Mouse (Mus musculus): ENCODE results near the gene Gm45208.
"Not testable (repeated sequence)": the region's sequence is repeated elsewhere in the genome, so short reads cannot be mapped to it uniquely, and the experiment has no call there.

The Gm45208 gene

DNA sequence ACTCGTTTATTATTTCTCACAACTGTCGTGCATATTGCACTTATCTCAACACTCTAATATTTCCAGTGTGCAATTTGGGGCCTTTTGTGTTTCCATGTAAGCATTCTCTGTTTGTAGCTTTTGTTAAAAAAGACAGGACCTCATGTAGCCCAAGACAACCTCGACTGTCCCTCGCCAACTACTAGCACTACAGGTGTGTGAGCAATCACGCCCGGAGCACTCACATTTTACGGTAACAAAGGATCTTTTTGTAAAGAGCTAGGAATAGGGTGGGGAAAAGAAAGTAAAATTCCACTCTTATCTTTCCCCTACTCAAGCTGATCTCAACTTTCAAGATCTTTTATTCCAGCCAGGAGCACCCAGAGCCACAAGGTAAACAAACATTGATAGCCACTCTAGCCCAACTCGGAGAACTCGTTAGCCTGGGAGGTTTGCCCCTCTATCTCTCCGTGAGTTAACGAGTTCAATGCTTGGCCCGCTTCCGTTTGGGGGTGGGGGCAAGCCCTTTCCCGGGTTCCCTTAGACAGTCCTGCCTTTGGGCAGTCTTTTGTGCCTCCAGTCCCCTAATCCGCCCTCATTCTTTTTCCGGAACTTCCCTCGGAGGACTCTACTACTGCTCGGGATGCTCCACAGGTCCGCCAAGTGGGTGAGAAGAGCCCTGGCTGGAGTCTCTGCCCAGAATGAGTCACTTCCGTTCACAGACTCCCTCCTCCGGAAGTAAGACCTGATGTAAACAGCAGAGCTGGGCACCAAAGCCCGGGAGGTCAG, at the start of gene Gm45208:
Gm45208 (plus strand) TSS at position 732 of the 768 bp plus-strand sequence.
- ATAC-seq (ENCODE audit: low TSS enrichment): peak; percentile 97

GRCm38 (mm10) chrX:7672739-7673138, 49.3 kb upstream of the Gm45208 start:
- ATAC-seq (ENCODE audit: low TSS enrichment): no peak

- ATAC-seq (ENCODE audit: low TSS enrichment): no peak
These were observed 48.3 kb upstream of the Gm45208 start for GRCm38 (mm10) chrX:7673578-7674281.

GRCm38 (mm10) chrX:7674284-7675000, 47.6 kb upstream of the Gm45208 start:
- peak; percentile 63 for ATAC-seq (ENCODE audit: low TSS enrichment)

GRCm38 (mm10) chrX:7675001-7675380, 47.1 kb upstream of the Gm45208 start:
- ATAC-seq (ENCODE audit: low TSS enrichment): no peak

GRCm38 (mm10) chrX:7678986-7679385, 43.1 kb upstream of the Gm45208 start:
- ATAC-seq (ENCODE audit: low TSS enrichment): no peak

DNA sequence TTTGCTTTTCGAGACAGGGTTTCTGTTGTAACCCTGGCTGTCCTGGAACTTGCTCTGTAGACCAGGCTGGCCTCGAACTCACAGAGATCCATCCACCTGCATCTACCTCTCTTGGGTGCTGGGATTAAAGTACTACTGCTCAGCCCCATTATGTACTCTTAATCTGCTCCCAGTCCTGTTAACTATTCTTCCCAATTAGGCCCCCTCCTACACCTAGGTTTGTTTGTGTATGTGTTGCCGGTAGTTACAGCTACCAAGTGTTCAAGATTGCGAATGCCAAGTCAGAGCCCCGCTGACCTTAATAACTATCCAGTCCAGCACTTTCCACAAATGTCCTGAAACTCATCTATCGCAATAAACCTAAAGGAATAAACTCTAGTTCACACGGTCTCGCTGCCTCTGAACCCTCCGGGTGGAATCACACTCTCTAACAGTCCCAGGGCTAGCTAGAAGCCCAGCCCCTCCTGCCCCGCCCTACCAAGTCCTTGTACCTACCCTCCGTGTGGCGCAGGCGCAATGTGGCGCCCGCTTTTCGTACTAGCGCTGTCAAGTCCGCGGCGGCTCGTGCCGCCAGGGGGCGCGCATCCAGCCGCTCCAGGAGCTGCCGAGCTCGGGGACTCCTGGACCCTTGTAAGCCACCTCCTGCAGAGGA, 42.5 kb upstream of the Gm45208 start:
- peak; percentile 98 for ATAC-seq (ENCODE audit: low TSS enrichment)

DNA sequence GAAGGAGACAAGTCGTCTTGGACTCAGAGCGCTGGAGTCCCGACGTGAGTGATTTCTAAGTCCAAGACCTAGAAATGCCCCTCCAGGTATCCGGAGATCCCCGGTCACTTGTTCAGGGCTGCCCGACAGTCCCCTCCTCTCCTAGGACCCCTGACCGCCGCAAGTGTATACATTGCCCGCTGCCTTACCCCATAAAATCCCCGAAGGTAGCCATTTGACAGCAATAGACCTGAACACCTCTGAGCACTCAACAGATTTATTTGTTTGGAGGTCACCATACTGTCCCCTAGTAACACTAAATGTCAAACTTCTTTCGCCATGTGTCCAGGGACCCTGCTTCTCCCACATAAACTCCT, 42.0 kb upstream of the Gm45208 start:
- no peak for ATAC-seq (ENCODE audit: low TSS enrichment)

GRCm38 (mm10) chrX:7680864-7681263, 41.2 kb upstream of the Gm45208 start, which contains the start of gene Magix:
Magix (minus strand) TSS chrX:7681251.
- ATAC-seq (ENCODE audit: low TSS enrichment): no peak

DNA sequence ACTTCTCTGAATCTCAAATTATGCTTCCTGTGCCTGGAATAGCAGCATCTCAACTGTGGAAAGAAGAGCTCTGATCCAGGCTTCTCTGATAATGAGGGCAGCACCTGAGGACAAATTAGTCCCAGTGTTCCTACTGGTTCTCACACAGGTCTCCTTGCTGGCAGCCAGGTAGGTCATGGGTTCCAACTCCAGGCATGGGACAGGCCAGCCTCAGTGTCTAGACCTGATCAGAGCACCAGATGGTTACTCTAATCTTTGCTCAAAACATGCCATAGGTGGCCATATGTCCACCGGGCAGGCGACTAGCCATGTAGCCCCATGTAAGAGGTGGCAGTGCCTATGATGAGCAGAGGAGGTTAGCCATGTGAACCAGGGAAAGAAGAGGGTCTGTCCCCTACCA, 33.7 kb upstream of the Gm45208 start:
- no peak for ATAC-seq (ENCODE audit: low TSS enrichment)

GRCm38 (mm10) chrX:7690486-7690885, 31.6 kb upstream of the Gm45208 start:
- ATAC-seq (ENCODE audit: low TSS enrichment): no peak

DNA sequence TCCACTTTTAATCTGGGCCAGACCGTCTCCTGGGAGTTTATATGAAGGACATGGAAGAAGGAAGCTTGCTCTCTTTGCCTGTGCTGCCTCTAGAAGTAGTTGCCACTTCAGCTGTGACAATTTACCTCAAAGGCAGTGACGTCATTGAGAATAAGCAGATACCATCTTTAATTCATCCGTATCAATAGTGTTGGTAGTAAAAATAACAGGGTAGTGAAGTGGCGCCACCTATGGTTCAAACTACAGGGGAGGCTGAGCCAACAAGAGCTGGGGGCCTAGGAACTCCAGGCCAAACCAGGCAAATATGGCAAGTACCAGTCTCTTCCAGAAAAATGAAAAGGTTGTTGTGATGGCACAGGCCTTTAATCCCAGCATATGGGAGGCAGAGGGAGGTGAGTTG, 29.2 kb upstream of the Gm45208 start:
- no peak for ATAC-seq (ENCODE audit: low TSS enrichment)

GRCm38 (mm10) chrX:7696520-7696919, 25.5 kb upstream of the Gm45208 start:
- peak; percentile 40 for ATAC-seq (ENCODE audit: low TSS enrichment)

DNA sequence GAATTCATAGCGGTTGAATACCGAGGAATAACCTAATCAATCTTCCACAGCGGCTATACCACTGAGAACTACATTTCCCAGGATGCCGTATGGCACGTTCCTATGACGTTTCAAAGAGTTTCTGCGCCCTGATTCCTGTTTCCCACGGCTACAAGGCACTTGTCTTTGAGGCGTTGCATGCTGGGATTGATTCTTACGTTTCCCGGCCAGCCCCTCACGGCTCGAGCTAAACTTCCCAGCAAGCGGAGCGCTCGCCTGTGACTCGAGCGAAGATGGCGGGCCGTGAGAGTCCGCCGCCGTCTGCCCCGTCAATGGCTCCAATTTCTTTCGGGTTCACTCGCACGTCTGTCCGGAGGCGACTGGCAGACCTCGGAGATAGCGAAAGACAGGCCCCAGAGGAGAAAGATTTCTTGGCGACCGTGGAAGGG, 25.1 kb upstream of the Gm45208 start, which contains the start of gene Gpkow:
Gpkow (plus strand) TSS at position 178 of the 428 bp plus-strand sequence.
- ATAC-seq (ENCODE audit: low TSS enrichment): peak; percentile 99

DNA sequence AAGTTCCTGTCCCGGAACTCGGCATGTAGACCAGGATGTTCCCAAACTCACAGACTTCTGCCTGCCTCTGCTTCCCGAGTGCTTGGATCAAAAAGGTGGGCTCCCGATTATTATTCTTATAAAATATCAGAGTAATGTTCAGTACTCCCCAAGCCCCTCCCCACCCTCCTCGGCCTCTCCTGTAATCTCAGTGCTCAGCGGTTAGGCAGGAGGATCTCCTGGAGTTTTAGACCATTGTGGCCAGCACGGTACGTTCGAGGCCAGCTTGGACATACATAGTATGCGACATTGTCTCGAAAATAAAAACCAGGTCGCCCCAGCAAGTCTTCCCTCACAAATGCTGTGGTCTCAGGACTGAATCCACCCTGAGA, 8.3 kb upstream of the Gm45208 start:
- not testable (repeated sequence) for ATAC-seq (ENCODE audit: low TSS enrichment)

- peak; percentile 97 for ATAC-seq (ENCODE audit: low TSS enrichment)
These were observed 7.7 kb upstream of the Gm45208 start, which contains the start of gene Wdr45 for GRCm38 (mm10) chrX:7714135-7714899. Wdr45 (plus strand) TSS chrX:7714333.

- not testable (repeated sequence) for ATAC-seq (ENCODE audit: low TSS enrichment)
These were observed 6.0 kb upstream of the Gm45208 start for GRCm38 (mm10) chrX:7716058-7716457.

GRCm38 (mm10) chrX:7722282-7722611, 202 bp downstream of the Gm45208 start:
- no peak for ATAC-seq (ENCODE audit: low TSS enrichment)

DNA sequence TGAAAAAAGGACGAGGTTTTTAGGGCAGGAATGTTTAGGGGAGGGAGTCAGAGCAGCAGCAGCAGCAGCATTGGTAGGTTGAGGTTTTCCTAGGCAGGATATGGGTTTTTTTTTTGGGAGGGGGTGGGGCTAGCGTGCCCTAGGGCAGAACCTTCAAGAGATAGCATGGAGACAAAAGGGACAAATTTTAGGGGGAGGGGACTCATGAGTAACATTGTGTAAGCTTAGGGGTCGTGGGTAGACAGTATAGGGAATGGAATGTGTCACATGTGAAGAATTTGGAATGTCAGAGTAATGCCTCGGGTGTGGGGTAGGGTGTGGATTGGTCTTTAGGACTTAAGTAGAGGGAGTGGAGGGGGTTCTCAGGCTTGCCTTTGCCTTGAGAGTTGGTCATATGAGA, 646 bp downstream of the Gm45208 start:
- no peak for ATAC-seq (ENCODE audit: low TSS enrichment)

DNA sequence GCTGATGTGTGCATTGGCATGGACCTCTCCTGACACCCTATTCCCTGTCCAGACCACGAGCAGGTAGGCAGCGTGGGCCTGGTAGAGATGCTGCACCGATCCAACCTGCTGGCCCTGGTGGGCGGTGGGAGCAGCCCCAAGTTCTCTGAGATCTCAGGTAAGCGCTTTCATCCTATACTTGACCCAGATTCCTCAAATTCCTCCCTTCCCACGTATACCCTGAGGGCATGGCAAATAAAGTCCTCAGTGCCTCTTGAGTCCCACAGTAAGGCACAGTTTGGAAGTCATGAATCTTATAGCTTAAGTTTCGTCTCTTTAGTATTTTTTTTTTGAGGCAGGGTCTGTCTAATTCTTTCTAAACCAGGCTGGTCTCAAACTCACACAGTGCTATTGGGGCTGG, 2.1 kb downstream of the Gm45208 start:
- no peak for ATAC-seq (ENCODE audit: low TSS enrichment)

GRCm38 (mm10) chrX:7725841-7726240, 3.8 kb downstream of the Gm45208 start:
- no peak for ATAC-seq (ENCODE audit: low TSS enrichment)
